Mouse (Mus musculus) cerebellum, adult 9-11 months (tissue): ENCODE data around the gene Mettl13.

Source experiments
- DNase-seq: peaks from one replicate; pipeline ENCODE4 v3.0.0; 2022

Mettl13 gene

DNA sequence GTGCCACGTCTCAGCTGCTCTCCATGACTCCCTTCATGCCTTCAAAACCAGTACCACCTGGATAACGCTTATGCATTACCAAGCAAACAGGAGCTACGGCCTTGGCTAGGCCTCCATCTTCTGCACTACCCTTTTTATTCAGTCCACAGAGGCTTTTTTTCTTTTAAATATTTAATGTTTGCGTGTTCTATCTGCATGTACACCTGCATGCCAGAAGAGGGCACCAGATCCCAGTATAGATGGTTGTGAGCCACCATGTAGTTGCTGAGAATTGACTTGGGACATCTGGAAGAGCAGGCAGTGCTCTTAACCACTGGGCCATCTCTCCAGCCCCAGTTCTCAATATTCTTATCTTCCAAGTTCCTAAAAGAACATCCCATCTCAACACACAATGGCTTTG is 16.8 kb downstream of the Mettl13 start:
- no peak for DNase-seq

DNA sequence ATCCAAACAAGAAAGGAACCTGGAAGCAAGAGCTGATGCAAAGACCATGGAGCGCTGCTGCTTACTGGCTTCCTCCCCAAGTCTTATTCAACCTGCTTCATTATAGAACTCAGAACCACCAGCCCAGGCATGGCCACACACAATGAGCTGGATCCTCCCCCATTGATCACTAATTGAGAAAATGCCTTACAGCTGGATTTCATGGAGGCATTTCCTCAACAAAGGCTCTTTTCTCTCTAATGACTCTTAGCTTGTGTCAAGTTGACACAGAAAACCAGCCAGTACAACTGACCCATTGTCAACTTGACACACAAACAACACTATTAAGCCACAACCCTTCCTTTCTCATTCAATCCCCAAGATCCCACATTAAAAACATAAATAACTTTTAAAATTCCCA is 17.7 kb downstream of the Mettl13 start:
- no peak for DNase-seq

DNA sequence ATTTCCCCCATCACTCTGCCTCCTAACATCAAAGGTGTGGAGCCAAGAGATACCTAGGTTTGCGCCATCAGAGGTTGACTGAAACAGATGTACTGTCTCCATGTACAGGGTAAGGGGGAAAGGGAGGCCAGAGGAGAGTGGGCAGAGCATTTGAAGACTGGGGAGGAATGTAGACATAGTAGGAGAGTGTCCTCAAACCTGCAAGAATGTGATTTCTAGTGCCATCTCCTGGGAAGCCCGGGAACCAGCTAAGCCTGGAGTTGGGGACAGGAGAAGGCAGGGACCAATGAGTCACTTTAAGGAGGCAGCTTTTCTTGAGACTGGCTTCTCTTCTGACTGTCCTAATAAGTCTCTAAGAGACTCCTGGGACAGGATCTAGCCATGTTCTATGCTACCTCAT is 18.7 kb downstream of the Mettl13 start:
- DNase-seq = no peak

- no peak for DNase-seq
Measured at GRCm38 (mm10) chr1:162515116-162515515, 33.2 kb downstream of the Mettl13 start.

DNA sequence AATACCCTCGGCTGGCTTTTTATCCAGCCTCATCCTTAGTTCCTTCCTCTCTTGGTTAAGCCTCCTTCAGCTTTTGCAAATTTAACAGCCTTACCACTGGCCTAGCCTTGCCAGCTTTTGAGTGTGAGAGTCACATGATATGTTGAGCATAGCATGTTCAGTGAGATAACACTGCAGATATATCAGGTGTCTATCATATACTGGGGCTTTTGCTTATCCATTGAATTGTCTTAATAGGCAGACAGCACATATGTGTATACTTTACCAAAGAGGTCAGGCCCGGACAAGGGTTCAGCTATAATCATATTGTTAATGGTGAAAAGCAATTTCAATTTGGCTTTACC is 38.4 kb downstream of the Mettl13 start:
- DNase-seq = no peak

- DNase-seq = peak; percentile 11
Measured at GRCm38 (mm10) chr1:162509329-162510012, 38.9 kb downstream of the Mettl13 start.

DNA sequence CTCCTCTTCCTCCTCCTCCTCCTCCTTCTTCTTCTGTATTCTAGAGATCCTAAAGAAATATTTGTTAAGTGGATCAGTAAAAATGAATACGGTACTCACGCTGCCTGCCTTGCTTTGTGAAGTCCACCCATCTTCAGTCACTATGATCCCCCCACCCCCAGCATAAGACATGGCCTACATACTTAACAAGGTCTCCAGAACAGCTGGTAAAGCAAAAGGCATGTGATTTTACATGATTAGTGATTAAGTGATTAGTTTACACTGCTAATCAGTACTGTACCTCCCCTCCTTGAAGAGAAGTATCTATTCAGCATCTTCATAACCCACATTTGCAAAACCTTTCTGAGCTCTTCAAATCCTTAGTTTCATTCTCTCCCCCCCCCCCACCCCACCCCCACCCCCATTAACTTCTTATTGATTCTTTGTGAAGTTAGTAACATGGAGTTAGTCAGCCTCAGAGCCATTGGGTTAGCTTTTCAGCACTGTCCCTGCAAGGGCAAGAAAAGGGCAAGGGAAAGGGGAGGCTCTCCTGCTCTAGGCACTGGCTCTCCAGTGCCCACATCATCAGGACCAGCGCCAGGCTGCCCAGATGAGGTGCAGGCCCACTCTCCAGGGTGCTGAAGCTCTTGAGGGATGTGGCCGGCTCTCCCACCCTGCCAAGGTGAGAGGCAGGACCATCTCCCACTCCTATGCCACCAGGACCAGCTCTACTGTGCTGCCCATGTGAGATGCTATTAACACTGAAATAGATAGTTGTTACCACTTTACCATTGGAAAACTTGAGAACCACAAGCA is 39.9 kb downstream of the Mettl13 start:
- DNase-seq = no peak

GRCm38 (mm10) chr1:162506516-162506915 is 41.8 kb downstream of the Mettl13 start:
- DNase-seq = no peak

DNA sequence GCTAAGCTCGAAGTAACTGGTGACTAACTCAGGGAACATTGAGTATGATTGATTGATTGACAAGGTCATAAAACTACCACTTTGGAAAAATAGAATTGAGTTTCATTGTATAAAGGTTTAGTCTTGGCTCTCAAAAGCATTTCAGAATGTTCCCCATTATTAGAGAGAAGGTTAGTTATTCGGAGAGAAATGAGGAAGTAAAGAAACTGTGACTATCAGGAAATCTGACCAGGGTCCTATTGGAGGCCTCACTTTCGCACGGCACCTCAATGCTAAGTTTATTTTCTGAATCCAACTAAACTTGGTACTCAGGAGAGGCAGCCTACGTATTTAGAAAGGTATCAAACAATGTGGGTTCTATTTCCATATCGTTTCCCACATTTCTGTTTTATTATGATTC is 42.7 kb downstream of the Mettl13 start:
- DNase-seq = no peak
